Mouse (Mus musculus) embryo, embryonic 11 days (tissue): ENCODE data around the gene Jazf1.

Experiments
- DNase-seq: peaks from one replicate; pipeline ENCODE4 v3.0.0-alpha.2; 2015

Jazf1 gene

GRCm38 (mm10) chr6:52903226-52903960 is 165.0 kb downstream of the Jazf1 start:
- DNase-seq: no peak

GRCm38 (mm10) chr6:52899574-52900245 is 168.7 kb downstream of the Jazf1 start:
- DNase-seq: no peak

- no peak for DNase-seq
These were observed 173.4 kb downstream of the Jazf1 start for GRCm38 (mm10) chr6:52895075-52895474.

- peak; percentile 58 for DNase-seq
These were observed 174.0 kb downstream of the Jazf1 start for GRCm38 (mm10) chr6:52894501-52894823.

- DNase-seq: no peak
These were observed 174.5 kb downstream of the Jazf1 start for GRCm38 (mm10) chr6:52893811-52894500.

GRCm38 (mm10) chr6:52892978-52893377 is 175.5 kb downstream of the Jazf1 start:
- no peak for DNase-seq

- no peak for DNase-seq
These were observed 180.8 kb downstream of the Jazf1 start for GRCm38 (mm10) chr6:52887541-52888203.

GRCm38 (mm10) chr6:52883773-52884172 is 184.7 kb downstream of the Jazf1 start:
- DNase-seq: no peak

- no peak for DNase-seq
These were observed 191.3 kb downstream of the Jazf1 start for GRCm38 (mm10) chr6:52877176-52877575.

GRCm38 (mm10) chr6:52871306-52871705 is 197.1 kb downstream of the Jazf1 start:
- no peak for DNase-seq

- DNase-seq: no peak
These were observed 199.2 kb downstream of the Jazf1 start for GRCm38 (mm10) chr6:52869252-52869651.

GRCm38 (mm10) chr6:52868352-52868751 is 200.1 kb downstream of the Jazf1 start:
- DNase-seq: no peak

GRCm38 (mm10) chr6:52861928-52862327 is 206.5 kb downstream of the Jazf1 start:
- DNase-seq: peak; percentile 80

GRCm38 (mm10) chr6:52861186-52861820 is 207.1 kb downstream of the Jazf1 start:
- no peak for DNase-seq

- DNase-seq: peak; percentile 73
These were observed 207.7 kb downstream of the Jazf1 start for GRCm38 (mm10) chr6:52860713-52861112.

- no peak for DNase-seq
These were observed 209.5 kb downstream of the Jazf1 start for GRCm38 (mm10) chr6:52858911-52859431.

- peak; percentile 62 for DNase-seq
These were observed 215.9 kb downstream of the Jazf1 start for GRCm38 (mm10) chr6:52852404-52853107.

- peak; percentile 51 for DNase-seq
These were observed 216.5 kb downstream of the Jazf1 start for GRCm38 (mm10) chr6:52851975-52852374.

GRCm38 (mm10) chr6:52851019-52851418 is 217.4 kb downstream of the Jazf1 start:
- no peak for DNase-seq

- no peak for DNase-seq
These were observed 220.2 kb downstream of the Jazf1 start for GRCm38 (mm10) chr6:52848199-52848598.

- no peak for DNase-seq
These were observed 222.1 kb downstream of the Jazf1 start for GRCm38 (mm10) chr6:52846314-52846713.

- no peak for DNase-seq
These were observed 223.7 kb downstream of the Jazf1 start for GRCm38 (mm10) chr6:52844741-52845140.
